Mouse (Mus musculus): ENCODE data around the gene Gtpbp2. TPM values are rescaled to one million over a fixed set of nuclear protein-coding genes. Genes with fewer than 3 reads are reported as not detected.

Gtpbp2 gene
- total RNA-seq, 1 experiment from 2014 or later: 26.1 TPM

DNA sequence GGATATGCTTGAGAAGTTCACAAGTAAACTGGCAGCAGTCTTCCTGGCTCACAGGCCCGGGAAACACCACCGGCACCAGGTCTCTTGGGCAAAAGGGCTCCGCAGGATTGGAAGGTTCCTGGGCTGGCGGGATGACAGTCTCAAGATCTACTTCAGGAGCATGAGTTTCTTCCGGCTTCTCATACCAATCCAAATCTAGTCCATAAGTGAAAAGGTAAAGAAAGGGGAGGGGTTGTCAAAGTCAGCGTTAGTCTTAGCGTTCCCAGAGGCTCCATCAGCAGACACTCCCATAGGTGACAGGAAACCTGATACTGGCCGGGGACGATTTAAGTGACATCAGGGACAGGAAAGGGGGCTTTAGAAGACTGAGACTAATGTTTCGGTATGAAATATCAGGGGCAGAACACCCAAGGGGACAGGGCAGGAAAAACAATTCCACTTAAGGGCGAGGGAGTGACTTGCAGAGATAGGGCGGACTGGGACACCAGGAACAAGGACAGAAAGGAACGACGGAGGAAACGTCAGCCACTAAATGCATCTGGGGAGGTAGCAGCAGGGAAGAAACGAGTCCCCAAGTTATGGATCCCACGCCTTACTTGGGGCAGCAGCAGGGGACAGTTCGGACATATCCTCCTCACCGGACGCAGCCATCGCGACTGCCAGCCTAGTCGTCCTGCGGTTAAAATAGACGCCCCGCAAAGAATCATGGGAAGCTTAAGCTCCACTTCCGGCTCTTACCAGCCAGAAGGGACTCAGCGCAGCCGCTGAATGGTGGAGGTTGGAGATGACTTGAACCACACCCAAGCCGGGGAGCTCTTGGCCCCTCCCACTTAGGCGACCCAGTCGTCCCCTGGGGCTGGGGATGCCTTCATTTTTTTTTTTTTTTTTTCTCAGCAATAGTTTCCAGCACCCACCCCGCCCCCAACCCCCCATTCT lies 7.7 kb upstream of the Gtpbp2 start, which contains the start of gene Mad2l1bp:
Gene Mad2l1bp, minus strand, starts transcription at position 707 of the 936 bp plus-strand sequence.
- ATAC-seq (replicated peaks; ENCODE audit: low read depth, poor library complexity, severe bottlenecking): peak; percentile 98

DNA sequence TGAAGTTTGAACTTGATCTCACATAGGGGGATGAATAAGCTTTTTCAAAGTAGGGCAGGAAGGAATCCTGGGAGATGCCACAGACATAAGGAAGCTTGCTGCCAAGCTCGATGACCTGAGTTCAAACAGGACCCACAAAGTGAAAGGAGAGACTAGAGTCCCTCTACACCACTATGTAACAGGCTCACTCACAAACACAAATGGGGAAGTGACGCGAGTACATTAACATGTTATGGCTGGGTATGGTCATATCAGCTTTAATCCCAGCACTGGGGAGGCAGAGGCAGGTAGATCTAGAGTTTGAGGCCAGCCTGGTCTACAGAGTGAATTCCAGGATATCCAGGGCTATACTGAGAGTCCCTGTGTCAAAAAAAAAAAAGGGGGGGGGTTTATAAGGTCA lies 6.5 kb upstream of the Gtpbp2 start:
- ATAC-seq (replicated peaks; ENCODE audit: low read depth, poor library complexity, severe bottlenecking): no peak

GRCm38 (mm10) chr17:46156680-46157079 lies 4.2 kb upstream of the Gtpbp2 start:
- ATAC-seq (replicated peaks; ENCODE audit: low read depth, poor library complexity, severe bottlenecking): no peak

DNA sequence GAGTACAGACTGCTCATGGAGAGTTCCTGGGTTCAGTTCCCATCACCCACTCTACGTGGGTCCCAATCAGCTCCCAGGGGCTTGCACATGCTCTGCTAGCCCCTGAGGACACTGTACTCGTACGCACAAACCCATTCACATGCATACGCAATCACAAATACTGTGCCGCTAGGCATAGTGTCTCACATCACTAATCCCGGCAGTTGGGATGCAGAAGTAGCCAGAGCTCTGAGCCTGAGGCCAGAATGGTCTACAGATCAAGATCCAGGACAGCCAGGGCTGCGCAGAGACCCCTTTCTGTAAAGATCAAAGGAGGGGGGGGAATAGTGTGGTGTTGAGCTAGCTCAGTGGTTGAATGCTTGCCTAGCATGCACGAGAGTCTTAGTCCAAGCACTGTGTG lies 3.7 kb upstream of the Gtpbp2 start:
- no peak for ATAC-seq (replicated peaks; ENCODE audit: low read depth, poor library complexity, severe bottlenecking)

DNA sequence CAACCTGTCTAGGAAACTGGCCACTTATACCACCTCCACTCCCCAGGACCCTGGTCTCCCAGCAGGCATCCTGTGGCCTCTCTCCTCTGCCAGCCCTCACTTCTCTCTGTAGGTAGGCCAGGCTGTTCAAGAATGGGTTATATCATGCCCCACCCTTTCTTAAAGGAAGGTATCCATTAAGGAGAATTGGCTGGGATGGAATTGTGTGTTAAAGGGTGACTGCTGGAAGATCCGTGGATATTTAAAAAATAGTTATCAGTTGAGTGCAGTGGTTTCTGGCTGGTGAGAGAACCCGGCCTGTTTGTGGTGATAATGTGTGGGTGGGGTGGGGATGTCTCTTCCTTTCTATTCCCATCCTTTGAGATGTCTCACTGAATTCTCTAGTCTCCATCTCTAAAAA lies 1.6 kb upstream of the Gtpbp2 start:
- ATAC-seq (replicated peaks; ENCODE audit: low read depth, poor library complexity, severe bottlenecking): no peak

DNA sequence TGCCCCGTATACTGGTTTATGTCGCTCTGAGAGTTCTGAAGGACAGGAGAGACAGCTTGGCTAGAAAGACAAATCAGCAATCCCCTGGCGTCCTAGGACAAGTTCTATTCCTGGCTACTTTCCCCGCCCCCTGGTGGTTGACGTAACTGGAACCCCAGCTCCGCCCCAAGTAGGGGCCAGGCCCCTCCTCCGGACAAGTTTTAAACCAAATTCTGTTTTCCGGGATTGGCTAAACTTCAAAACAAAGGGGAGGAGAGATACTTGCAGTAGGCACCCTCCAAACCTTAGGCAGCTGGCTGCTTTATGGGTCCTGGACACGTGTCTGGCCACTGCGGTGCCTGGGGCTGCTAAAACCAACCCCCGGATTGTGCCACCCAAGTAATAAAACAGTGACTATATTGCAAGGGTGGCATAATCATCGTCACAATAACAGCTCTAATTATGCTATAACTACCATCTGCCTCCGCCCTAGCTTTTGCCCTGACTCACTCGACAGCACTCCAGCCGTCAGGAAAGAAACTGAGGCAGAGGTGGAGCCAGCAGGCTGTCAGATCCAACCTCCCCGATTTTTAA lies 656 bp upstream of the Gtpbp2 start:
- peak; percentile 58 for ATAC-seq (replicated peaks; ENCODE audit: low read depth, poor library complexity, severe bottlenecking)

DNA sequence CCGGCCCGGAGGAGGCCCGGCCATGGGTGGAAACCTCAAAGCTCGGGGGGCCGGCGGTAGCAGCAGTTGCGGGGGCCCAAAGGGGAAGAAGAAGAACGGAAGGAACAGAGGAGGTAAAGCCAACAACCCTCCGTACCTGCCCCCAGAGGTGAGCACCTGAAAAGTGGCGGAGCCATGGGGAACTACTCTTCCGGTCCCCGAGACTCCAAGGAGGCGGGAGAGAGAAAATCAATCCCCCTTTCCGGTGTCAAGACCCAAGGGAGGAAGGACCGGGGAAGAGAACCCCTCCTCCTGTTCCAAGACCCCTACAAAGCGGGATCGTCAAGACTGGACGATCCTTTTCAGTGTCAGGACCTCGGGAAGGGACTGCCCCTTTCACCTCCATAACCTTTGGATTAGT lies 347 bp downstream of the Gtpbp2 start:
- no peak for ATAC-seq (replicated peaks; ENCODE audit: low read depth, poor library complexity, severe bottlenecking)

GRCm38 (mm10) chr17:46161710-46162109 lies 878 bp downstream of the Gtpbp2 start:
- no peak for ATAC-seq (replicated peaks; ENCODE audit: low read depth, poor library complexity, severe bottlenecking)

DNA sequence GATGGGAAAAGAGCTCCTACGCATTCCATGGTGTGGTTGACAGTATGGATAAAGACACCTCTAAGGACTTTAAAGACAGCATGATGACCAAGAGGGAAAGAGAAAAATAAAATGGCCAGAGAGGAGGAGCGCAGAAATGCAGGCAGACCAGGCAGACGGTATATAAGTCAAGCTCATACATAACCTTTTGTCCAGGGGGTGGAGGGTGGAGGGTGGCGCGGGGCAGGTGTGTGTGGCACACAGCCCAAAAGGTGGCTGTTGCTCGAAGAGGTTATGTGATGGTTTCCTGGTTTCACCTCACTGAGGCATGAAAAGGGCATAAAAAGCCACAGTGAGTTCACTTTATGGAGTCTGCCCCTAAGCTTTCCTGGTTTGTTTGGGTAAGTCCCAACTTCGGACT lies 1.7 kb downstream of the Gtpbp2 start:
- ATAC-seq (replicated peaks; ENCODE audit: low read depth, poor library complexity, severe bottlenecking): no peak

- ATAC-seq (replicated peaks; ENCODE audit: low read depth, poor library complexity, severe bottlenecking): 0 out of 2 replicates have a peak, but pooled peaks have one; percentile 14
Measured at GRCm38 (mm10) chr17:46162951-46163421, 2.2 kb downstream of the Gtpbp2 start.

GRCm38 (mm10) chr17:46164301-46164700 lies 3.5 kb downstream of the Gtpbp2 start:
- no peak for ATAC-seq (replicated peaks; ENCODE audit: low read depth, poor library complexity, severe bottlenecking)

- no peak for ATAC-seq (replicated peaks; ENCODE audit: low read depth, poor library complexity, severe bottlenecking)
Measured at GRCm38 (mm10) chr17:46164791-46165190, 4.0 kb downstream of the Gtpbp2 start.

GRCm38 (mm10) chr17:46165460-46165859 lies 4.6 kb downstream of the Gtpbp2 start:
- ATAC-seq (replicated peaks; ENCODE audit: low read depth, poor library complexity, severe bottlenecking): no peak

- ATAC-seq (replicated peaks; ENCODE audit: low read depth, poor library complexity, severe bottlenecking): no peak
Measured at GRCm38 (mm10) chr17:46166270-46166669, 5.4 kb downstream of the Gtpbp2 start.

- no peak for ATAC-seq (replicated peaks; ENCODE audit: low read depth, poor library complexity, severe bottlenecking)
Measured at GRCm38 (mm10) chr17:46167014-46167413, 6.2 kb downstream of the Gtpbp2 start.

GRCm38 (mm10) chr17:46168318-46168717 lies 7.5 kb downstream of the Gtpbp2 start:
- ATAC-seq (replicated peaks; ENCODE audit: low read depth, poor library complexity, severe bottlenecking): 0 out of 2 replicates have a peak, but pooled peaks have one; percentile 12

DNA sequence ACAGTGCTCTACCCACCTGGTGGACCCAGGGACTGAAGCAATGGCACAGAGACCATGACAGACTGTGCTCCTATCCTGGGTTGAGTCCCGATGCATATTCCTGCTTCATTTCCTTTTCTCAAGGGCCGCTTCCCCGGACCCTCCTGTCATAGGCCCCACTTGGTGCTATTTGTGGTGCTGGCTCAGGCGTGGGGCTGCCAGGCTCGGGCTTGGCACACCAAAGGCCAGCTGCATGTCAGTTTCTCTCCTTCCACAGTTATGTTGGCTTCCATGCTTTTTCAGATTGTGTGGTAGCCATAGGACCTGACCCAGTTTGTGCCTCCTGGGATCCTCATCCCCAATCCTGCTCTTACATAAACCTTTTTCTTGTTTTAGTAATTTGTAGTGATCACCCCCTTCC lies 7.9 kb downstream of the Gtpbp2 start:
- ATAC-seq (replicated peaks; ENCODE audit: low read depth, poor library complexity, severe bottlenecking): no peak

- ATAC-seq (replicated peaks; ENCODE audit: low read depth, poor library complexity, severe bottlenecking): peak; percentile 64
Measured at GRCm38 (mm10) chr17:46170538-46170937, 9.7 kb downstream of the Gtpbp2 start.

DNA sequence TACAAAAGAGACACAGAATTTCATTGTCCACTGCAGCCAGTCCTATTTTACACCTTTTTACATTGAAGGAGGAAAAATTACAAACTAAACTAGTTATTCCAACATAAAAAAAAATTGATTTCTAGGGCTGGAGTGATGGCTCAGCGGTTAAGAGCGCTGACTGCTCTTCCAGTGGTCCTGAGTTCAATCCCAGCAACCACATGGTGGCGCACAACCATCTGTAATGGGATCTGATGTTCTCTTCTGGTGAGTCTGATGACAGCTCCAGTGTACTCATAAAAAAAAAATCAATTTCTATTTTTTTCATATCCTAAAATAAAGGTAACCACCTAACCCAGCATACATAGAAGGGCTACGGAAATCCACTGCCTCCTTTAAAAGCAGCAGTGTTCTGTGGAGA lies 21.4 kb downstream of the Gtpbp2 start:
- ATAC-seq (replicated peaks; ENCODE audit: low read depth, poor library complexity, severe bottlenecking): no peak

DNA sequence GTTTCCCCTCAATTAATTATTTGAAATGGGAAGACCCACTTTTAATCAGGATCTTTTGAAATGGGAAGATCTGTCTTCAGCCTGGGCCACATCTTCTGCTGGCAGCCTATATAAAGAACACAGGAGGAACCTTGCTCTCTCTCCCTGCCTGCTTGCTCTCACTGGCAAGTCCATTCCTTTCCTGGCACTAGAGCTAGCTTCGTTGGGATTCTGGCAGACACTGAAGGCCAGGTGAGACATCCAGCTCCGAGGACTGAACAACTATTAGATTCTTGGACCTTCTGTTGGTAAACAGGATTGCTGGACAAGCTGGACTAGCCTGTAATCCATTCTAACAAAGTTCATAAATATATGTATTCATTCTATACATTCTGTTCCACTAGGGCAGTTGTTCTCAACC lies 28.0 kb downstream of the Gtpbp2 start:
- ATAC-seq (replicated peaks; ENCODE audit: low read depth, poor library complexity, severe bottlenecking): no peak

- ATAC-seq (replicated peaks; ENCODE audit: low read depth, poor library complexity, severe bottlenecking): no peak
Measured at GRCm38 (mm10) chr17:46201151-46201550, 40.3 kb downstream of the Gtpbp2 start.

All from common myeloid progenitor, adult 5-6 weeks (primary cell).